Mouse (Mus musculus) testis, adult 2 months (tissue): Measurements from ENCODE around the gene C1ql3.

Source experiments
- CTCF ChIP-seq: fragments of 200-500 bp; IDR thresholded peaks from 2 replicates; pipeline ENCODE4 v1.5.1; 2012; ENCODE audit warnings: low read depth, mild to moderate bottlenecking, inconsistent platforms, low read length, moderate library complexity; ENCODE audit not compliant: control insufficient read depth, insufficient read depth, insufficient replicate concordance
- POLR2A ChIP-seq: fragments of 200-500 bp; IDR thresholded peaks from 2 replicates; pipeline ENCODE4 v1.6.1; 2012; ENCODE audit warnings: low read depth, mild to moderate bottlenecking, inconsistent platforms, low read length, moderate library complexity; ENCODE audit not compliant: control insufficient read depth

GRCm38 (mm10) chr2:13018861-13019260 is 7.3 kb upstream of the C1ql3 start:
- no peak for TF ChIP-seq POLR2A
- TF ChIP-seq CTCF = no peak
